Mouse (Mus musculus): ENCODE data around the gene Rps11.

GRCm38 (mm10) chr7:45095367-45095766 is 28.9 kb downstream of the Rps11 start:
- TF ChIP-seq CTCF (IDR thresholded peaks at IDR 0.05; ENCODE audit: control insufficient read depth, insufficient read depth, insufficient read length), result no peak
- no peak for TF ChIP-seq MYOD1 (IDR thresholded peaks at IDR 0.05; ENCODE audit: control insufficient read depth, insufficient read length, low read depth)
- no peak for TF ChIP-seq MAX (IDR thresholded peaks at IDR 0.05)

All from C2C12 (cell line).